Mouse (Mus musculus) heart, adult 10 weeks (tissue): Measurements from ENCODE around the gene Olfr1425. TPM values are rescaled to one million over a fixed set of nuclear protein-coding genes. Genes with fewer than 3 reads are reported as not detected.

Source experiments
- polyA plus RNA-seq: library from polyadenylated mRNA; stranded (reverse); fragments of 350-450 nt; fragmentation: Illumina TruSeq; extraction: RNeasy Lipid Tissue Mini Kit (QIAGEN cat#74804); gene quantifications from one replicate; pipeline ENCODE4 v1.2.3, GENCODE M21; 2014; ENCODE audit warnings: low read depth, low replicate concordance

Gene Olfr1425
- polyA plus RNA-seq = not detected

GRCm38 (mm10) chr19:12077631-12078030 lies at the start of gene Olfr1425:
Olfr1425 (minus strand) TSS chr19:12077731.

GRCm38 (mm10) chr19:12123103-12123502 lies 45.6 kb upstream of the Olfr1425 start, which contains the start of gene Olfr76:
Olfr76 (minus strand) TSS chr19:12123203.

GRCm38 (mm10) chr19:12115797-12116196 lies 38.3 kb upstream of the Olfr1425 start, which contains the start of gene Olfr1428:
Olfr1428 (minus strand) TSS chr19:12115897.

GRCm38 (mm10) chr19:12103234-12103633 lies 25.7 kb upstream of the Olfr1425 start, which contains the start of gene Olfr1427:
Olfr1427 (minus strand) TSS chr19:12103334.

GRCm38 (mm10) chr19:12091913-12092312 lies 14.4 kb upstream of the Olfr1425 start, which contains the start of gene Olfr1426:
Olfr1426 (minus strand) TSS chr19:12092013.

GRCm38 (mm10) chr19:12062582-12062981 lies 14.9 kb downstream of the Olfr1425 start, which contains the start of gene Olfr1424:
Olfr1424 (minus strand) TSS chr19:12062682.

GRCm38 (mm10) chr19:12041217-12041616 lies 36.3 kb downstream of the Olfr1425 start, which contains the start of gene Olfr1423:
Olfr1423 (minus strand) TSS chr19:12041317.

Other genes starting within 250 kb of the Olfr1425 start
- not detected for gene Olfr1417, start 238.5 kb downstream of the Olfr1425 start, polyA plus RNA-seq
- gene Olfr1418, start 216.7 kb downstream of the Olfr1425 start, polyA plus RNA-seq = not detected
- gene Olfr1419, start 202.6 kb downstream of the Olfr1425 start, polyA plus RNA-seq = not detected
- gene Olfr1420, start 191.2 kb downstream of the Olfr1425 start, polyA plus RNA-seq = not detected
- 24.4 TPM for gene Patl1, start 165.3 kb downstream of the Olfr1425 start, polyA plus RNA-seq
- 73.1 TPM for gene Osbp, start 111.8 kb downstream of the Olfr1425 start, polyA plus RNA-seq
- not detected for gene Olfr1423, start 36.4 kb downstream of the Olfr1425 start, polyA plus RNA-seq
- not detected for gene Olfr1424, start 15.0 kb downstream of the Olfr1425 start, polyA plus RNA-seq
- not detected for gene Olfr1426, start 14.3 kb upstream of the Olfr1425 start, polyA plus RNA-seq
- gene Olfr1427, start 25.6 kb upstream of the Olfr1425 start, polyA plus RNA-seq = not detected
- gene Olfr1428, start 38.2 kb upstream of the Olfr1425 start, polyA plus RNA-seq = not detected
- gene Olfr76, start 45.5 kb upstream of the Olfr1425 start, polyA plus RNA-seq = not detected
- not detected for gene Olfr1555-ps1, start 92.4 kb upstream of the Olfr1425 start, polyA plus RNA-seq
- not detected for gene Olfr1431, start 122.9 kb upstream of the Olfr1425 start, polyA plus RNA-seq
- not detected for gene Olfr1432, start 154.9 kb upstream of the Olfr1425 start, polyA plus RNA-seq
- not detected for gene Olfr262, start 163.9 kb upstream of the Olfr1425 start, polyA plus RNA-seq
- not detected for gene Olfr235, start 183.3 kb upstream of the Olfr1425 start, polyA plus RNA-seq
- not detected for gene Olfr1434, start 202.1 kb upstream of the Olfr1425 start, polyA plus RNA-seq
- gene Olfr1436, start 221.4 kb upstream of the Olfr1425 start, polyA plus RNA-seq = not detected
- gene Olfr1437, start 247.4 kb upstream of the Olfr1425 start, polyA plus RNA-seq = not detected